Mouse (Mus musculus) liver, embryonic 11.5 days (tissue): Measurements from ENCODE around the gene Kcnh3. TPM values are rescaled to one million over a fixed set of nuclear protein-coding genes. Genes with fewer than 3 reads are reported as not detected.
"Not testable (repeated sequence)": the region's sequence is repeated elsewhere in the genome, so short reads cannot be mapped to it uniquely, and the experiment has no call there.

ENCODE experiments used
- ATAC-seq: fragments of 200-750 bp; cut with Nextera tagmentation; replicated peaks from 2 replicates; pipeline ENCODE4 v1.8.0; 2017; ENCODE audit warnings: moderate number of reproducible peaks, mild to moderate bottlenecking, moderate TSS enrichment, moderate library complexity; ENCODE audit not compliant: low FRiP score
- DNase-seq: peaks from one replicate; pipeline ENCODE4 v3.0.0-alpha.2; 2017; ENCODE audit warnings: low spot score
- H3K27ac ChIP-seq: fragments of 300-500 bp; sonication (generic); 2 replicates; pipeline ENCODE4 v1.5.1; 2014; ENCODE audit warnings: mild to moderate bottlenecking, low read depth, low read length, control low read depth
- H3K27me3 ChIP-seq: fragments of 300-500 bp; sonication (generic); replicated peaks from 2 replicates; pipeline ENCODE4 v1.6.1; 2014; ENCODE audit warnings: low read length, mixed read lengths; ENCODE audit not compliant: control insufficient read depth, insufficient read depth
- H3K36me3 ChIP-seq: fragments of 300-500 bp; sonication (generic); 2 replicates; pipeline ENCODE4 v1.6.1; 2014; ENCODE audit warnings: mild to moderate bottlenecking, low read length, moderate library complexity, mixed read lengths; ENCODE audit not compliant: control insufficient read depth, insufficient read depth
- H3K4me1 ChIP-seq: fragments of 300-500 bp; sonication (generic); replicated peaks from 2 replicates; pipeline ENCODE4 v1.6.1; 2014; ENCODE audit warnings: low read length, mixed read lengths; ENCODE audit not compliant: control insufficient read depth, insufficient read depth
- H3K4me2 ChIP-seq: fragments of 300-500 bp; sonication (generic); 2 replicates; pipeline ENCODE4 v1.6.1; 2014; ENCODE audit warnings: mild to moderate bottlenecking, control low read depth, moderate library complexity
- H3K4me3 ChIP-seq: fragments of 300-500 bp; sonication (generic); 2 replicates; pipeline ENCODE4 v1.5.1; 2014; ENCODE audit warnings: low read depth, low read length, control low read depth
- H3K9ac ChIP-seq: fragments of 300-500 bp; sonication (generic); 2 replicates; pipeline ENCODE4 v1.6.1; 2014; ENCODE audit warnings: low read depth, low read length, control low read depth
- H3K9me3 ChIP-seq: fragments of 300-500 bp; sonication (generic); 2 replicates; pipeline ENCODE4 v1.6.1; 2016; ENCODE audit warnings: low read length, inconsistent platforms, mixed read lengths; ENCODE audit not compliant: control insufficient read depth
- WGBS: fragments of 180-500 bp; shearing (Covaris S2); extraction: QIAGEN DNeasy Blood & Tissue Kit; methylation state at CpG from one replicate; pipeline ENCODE4 v1.1.7; 2014; 5-methylcytosine and 5-hydroxymethylcytosine counted together
- polyA plus RNA-seq: library from polyadenylated mRNA; unstranded; fragments of >200 nt; fragmentation: Nextera tagmentation; extraction: Ambion mirVana; gene quantifications from 2 replicates; pipeline ENCODE4 v1.2.1, GENCODE M21; 2014

Kcnh3 gene
- polyA plus RNA-seq, 1 experiment from 2014 or later: 0.15 TPM

DNA sequence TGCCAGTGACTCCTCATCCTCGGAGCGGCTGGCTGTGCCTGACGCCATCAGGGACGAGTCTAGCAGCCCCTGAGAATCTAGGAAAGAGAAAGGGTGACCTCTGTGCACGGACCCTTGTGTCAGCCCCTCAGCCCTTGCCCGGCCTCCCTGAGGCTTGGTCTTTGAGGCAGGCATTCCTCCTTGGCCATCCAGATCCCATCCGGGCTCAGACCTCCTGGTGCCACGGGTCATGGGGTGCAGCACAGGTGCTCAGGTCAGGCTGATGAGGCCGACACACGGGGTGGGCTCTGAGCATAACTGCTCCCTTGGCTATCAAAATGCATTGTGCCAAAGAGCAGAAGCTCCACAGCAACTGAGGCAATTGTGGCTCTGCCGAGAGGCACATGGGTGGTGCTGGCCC lies 25.3 kb downstream of the Kcnh3 start:
- DNase-seq: no peak
- no peak overlapping the region for H3K4me3 ChIP-seq
- peaks cover 11% of the 10 kb centered on the region for H3K4me1 ChIP-seq
- no peaks in the 10 kb centered on the region for H3K27me3 ChIP-seq
- H3K36me3 ChIP-seq: peaks cover 13% of the 10 kb centered on the region; the same call in 1 of the 2 replicates
- no peak overlapping the region for H3K9ac ChIP-seq
- no peaks in the 10 kb centered on the region for H3K9me3 ChIP-seq
- ATAC-seq: no peak
- 87% methylated on average over 11 of the region's 11 CpGs for WGBS
- H3K4me2 ChIP-seq: no peak overlapping the region
- H3K27ac ChIP-seq: no peak overlapping the region

DNA sequence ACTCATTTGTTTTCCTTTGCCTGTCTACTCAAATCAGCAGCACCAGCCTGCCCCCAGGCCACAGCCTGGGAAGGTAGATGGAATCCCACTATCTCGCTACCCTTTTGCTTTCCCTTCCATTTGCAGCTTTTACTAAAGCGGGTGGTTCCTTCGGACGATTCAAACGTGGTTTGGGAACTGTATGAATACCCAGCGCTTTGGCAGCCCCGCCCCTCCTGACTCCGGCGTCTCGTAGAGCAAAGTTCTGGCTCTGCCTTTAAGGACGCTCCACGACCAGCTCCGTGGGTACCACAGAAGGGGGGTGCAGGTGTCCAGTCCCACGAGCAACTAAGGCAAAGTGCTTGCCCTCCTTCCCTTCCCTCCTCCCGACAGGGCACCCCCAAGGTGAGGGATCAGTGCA lies 26.4 kb downstream of the Kcnh3 start:
- H3K4me1 ChIP-seq: peaks cover 11% of the 10 kb centered on the region
- H3K27ac ChIP-seq: not testable (repeated sequence)
- ATAC-seq: peak; percentile 29

DNA sequence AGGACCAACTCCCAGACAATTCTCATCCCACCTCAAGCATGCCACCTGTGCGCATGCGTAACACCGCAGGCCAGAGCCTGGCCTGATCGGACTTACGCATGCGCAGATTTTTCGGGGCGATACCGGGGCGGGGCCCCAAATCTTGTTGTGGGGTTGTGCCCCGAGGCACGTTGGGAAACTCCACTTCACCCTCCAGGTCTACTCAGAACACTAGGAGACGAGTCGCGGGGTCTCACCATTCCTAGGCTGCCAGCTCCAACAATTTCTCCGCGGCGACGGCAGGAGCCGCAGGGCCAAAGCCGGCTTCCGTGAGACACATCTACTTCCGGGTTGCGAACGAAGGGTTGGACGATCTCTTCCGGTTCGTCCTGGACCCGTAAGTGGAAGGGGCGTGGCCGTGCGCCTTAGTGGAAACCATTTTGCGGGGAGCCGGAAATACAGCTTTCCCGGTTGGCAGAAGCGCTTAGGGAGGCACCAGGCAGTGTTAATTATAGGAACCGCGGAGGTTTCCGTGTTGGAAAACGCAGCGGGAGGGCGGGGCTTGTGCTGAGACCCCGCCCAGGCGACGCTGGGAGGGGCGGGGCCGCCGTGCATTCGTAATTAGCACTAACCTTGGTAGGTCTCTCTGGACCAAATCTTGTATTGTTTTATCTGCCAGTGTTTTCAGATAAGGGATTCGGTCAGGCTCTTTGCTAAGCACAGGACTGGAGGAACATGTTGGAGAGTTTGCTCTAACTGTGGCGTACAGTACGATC lies 27.1 kb downstream of the Kcnh3 start, which contains the start of gene Mcrs1:
Gene Mcrs1, minus strand, starts transcription at position 336 of the 755 bp plus-strand sequence.
- WGBS: under 1% methylated on average over 52 of the region's 52 CpGs
- peak; percentile 90 for ATAC-seq
- peak; percentile 89 for DNase-seq

More for the DNA sequence above, 26.4 kb downstream of the Kcnh3 start:
- H3K9me3 ChIP-seq, H3K27me3 ChIP-seq, H3K36me3 ChIP-seq, DNase-seq: not testable (repeated sequence)
- WGBS: 1% methylated on average over 14 of the region's 15 CpGs
- Histone ChIP-seq H3K4me2 (peak overlapping the region; percentile 76), H3K9ac (peak overlapping the region; percentile 50), H3K4me3 (peak overlapping the region; percentile 72)

DNA sequence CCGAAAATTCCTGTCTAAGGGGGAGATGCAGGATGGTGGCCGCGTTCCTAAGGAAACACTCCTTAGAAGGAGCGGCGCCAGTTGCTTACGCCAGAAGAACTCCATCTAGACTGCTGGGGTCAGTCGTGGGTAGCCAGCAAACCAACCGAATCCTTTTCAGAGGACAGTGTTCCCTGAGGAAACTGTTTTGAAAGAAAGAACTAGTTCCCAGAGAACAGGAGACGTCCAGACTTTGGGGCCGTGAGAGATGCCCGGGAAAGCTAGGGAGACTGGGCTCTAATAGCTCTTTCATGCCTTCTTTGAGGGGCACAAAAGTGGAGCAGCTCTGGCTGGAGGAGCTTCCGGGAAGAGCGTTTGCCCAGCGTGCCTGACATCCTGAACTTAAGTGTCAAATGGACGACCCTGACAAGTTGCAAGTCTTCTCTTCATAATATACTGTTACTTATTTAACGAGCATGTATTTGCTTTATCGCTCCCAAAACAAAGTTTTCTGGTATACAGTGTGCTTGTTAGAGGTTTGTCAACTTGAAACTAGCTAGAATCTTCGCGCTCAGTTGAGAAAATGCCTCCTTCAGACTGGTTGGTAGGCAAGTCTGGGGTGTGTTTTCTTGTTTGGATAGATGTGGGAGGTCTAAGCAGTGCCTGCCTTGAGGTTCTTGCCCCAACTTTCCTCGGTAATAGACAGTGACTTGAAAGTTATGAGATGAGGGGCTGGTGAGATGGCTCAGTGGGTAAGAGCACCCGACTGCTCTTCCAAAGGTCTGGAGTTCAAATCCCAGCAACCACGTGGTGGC lies 27.9 kb downstream of the Kcnh3 start:
- ATAC-seq: peak; percentile 20; the same call in 1 of the 2 replicates

More for the DNA sequence above, 27.1 kb downstream of the Kcnh3 start, which contains the start of gene Mcrs1:
- H3K36me3 ChIP-seq: peaks cover 3% of the 10 kb centered on the region; the same call in 1 of the 2 replicates
- H3K4me1 ChIP-seq: peaks cover 11% of the 10 kb centered on the region
- no peaks in the 10 kb centered on the region for H3K9me3 ChIP-seq
- H3K9ac ChIP-seq: peak within 1 kb of the TSS; percentile 76
- H3K4me3 ChIP-seq: peak within 1 kb of the TSS; percentile 72
- H3K4me2 ChIP-seq: peak within 1 kb of the TSS; percentile 94
- peak within 1 kb of the TSS; percentile 95 for H3K27ac ChIP-seq
- H3K27me3 ChIP-seq: no peaks in the 10 kb centered on the region

DNA sequence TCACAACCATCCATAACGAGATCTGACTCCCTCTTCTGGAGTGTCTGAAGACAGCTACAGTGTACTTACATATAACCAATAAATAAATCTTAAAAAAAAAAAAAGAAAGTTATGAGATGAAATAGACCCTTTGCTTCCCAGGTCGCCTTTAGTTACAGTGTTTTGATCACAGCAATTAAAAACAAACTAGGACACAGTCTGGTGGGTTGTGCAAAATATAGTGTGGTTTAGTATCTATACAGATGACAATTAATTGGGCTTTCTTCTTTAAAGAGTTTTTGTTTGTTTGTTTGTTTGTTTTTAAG lies 28.5 kb downstream of the Kcnh3 start:
- H3K9ac ChIP-seq, H3K36me3 ChIP-seq, H3K9me3 ChIP-seq, H3K27me3 ChIP-seq, ATAC-seq, DNase-seq, H3K27ac ChIP-seq: not testable (repeated sequence)
- 45% methylated on average over 2 of the region's 2 CpGs for WGBS
- Histone ChIP-seq H3K4me1 (peaks cover 11% of the 10 kb centered on the region), H3K4me3 (peak overlapping the region; percentile 72), H3K4me2 (peak overlapping the region; percentile 94)

More for the DNA sequence above, 27.9 kb downstream of the Kcnh3 start:
- DNase-seq: peak; percentile 46
- peak overlapping the region; percentile 72 for H3K4me3 ChIP-seq
- peaks cover 11% of the 10 kb centered on the region for H3K4me1 ChIP-seq
- no peaks in the 10 kb centered on the region for H3K27me3 ChIP-seq
- H3K9ac ChIP-seq: peak overlapping the region; percentile 76
- peak overlapping the region; percentile 95 for H3K27ac ChIP-seq
- peak overlapping the region; percentile 94 for H3K4me2 ChIP-seq
- WGBS: 4% methylated on average over 22 of the region's 22 CpGs
- peaks cover 2% of the 10 kb centered on the region; the same call in 1 of the 2 replicates for H3K36me3 ChIP-seq
- no peaks in the 10 kb centered on the region for H3K9me3 ChIP-seq

DNA sequence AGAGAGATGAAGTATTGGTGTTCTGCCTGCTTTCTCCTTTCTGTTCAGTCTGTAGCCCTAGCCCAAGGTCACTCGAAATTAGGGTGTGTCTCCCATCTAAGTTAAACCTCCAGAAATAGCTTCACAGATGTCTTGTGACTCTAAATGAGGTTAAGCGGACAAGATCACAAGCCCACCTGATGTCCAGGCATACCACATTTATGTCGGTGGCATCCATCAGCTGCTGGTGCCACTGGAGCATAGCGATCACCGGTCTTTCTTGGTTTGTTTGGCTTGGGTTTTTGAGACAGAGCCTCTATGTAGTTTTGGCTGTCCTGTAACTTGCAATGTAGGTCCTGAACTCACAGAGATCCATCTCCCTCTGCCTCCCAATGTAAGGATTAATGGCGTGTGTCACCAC lies 29.1 kb downstream of the Kcnh3 start:
- no peaks in the 10 kb centered on the region for H3K36me3 ChIP-seq
- DNase-seq: no peak
- H3K4me3 ChIP-seq: no peak overlapping the region
- H3K27ac ChIP-seq: no peak overlapping the region
- no peaks in the 10 kb centered on the region for H3K27me3 ChIP-seq
- ATAC-seq: no peak
- H3K9ac ChIP-seq: no peak overlapping the region
- WGBS: 89% methylated on average over 6 of the region's 6 CpGs
- H3K4me2 ChIP-seq: 0 out of 2 replicates have a peak overlapping the region, but pooled peaks have one; percentile 94
- H3K4me1 ChIP-seq: peaks cover 11% of the 10 kb centered on the region
- H3K9me3 ChIP-seq: no peaks in the 10 kb centered on the region

DNA sequence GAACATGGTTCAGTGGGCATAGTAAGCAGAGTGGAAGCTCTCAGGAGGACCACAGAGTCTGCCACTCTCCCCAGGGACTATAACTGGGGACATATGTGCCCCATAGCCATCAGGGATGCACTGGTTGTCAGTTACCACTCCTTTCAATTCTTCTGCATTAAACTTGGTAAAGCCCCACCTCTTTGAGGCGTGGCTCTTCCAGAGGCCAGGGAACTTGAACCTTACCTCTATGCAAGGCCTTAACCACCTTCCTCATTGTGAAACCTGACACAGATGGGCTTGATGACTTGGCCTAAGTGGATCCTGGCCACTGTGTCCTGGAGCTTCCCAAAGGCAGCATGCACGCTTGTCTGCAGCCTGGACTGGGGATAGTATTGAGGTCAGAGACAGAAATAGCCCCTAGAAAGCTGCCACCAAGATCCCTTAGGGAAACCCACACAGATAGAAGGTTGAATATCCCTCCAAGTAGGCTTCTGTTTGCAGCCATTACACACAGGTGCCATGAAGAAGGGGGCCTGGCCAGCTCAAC lies 29.9 kb downstream of the Kcnh3 start:
- ATAC-seq: no peak
- H3K4me3 ChIP-seq: no peak overlapping the region
- H3K27ac ChIP-seq: no peak overlapping the region
- H3K27me3 ChIP-seq: no peaks in the 10 kb centered on the region
- no peaks in the 10 kb centered on the region for H3K36me3 ChIP-seq
- WGBS: 87% methylated on average over 2 of the region's 2 CpGs
- no peak overlapping the region for H3K9ac ChIP-seq
- H3K4me1 ChIP-seq: peaks cover 11% of the 10 kb centered on the region
- no peak overlapping the region for H3K4me2 ChIP-seq
- no peak for DNase-seq
- no peaks in the 10 kb centered on the region for H3K9me3 ChIP-seq

DNA sequence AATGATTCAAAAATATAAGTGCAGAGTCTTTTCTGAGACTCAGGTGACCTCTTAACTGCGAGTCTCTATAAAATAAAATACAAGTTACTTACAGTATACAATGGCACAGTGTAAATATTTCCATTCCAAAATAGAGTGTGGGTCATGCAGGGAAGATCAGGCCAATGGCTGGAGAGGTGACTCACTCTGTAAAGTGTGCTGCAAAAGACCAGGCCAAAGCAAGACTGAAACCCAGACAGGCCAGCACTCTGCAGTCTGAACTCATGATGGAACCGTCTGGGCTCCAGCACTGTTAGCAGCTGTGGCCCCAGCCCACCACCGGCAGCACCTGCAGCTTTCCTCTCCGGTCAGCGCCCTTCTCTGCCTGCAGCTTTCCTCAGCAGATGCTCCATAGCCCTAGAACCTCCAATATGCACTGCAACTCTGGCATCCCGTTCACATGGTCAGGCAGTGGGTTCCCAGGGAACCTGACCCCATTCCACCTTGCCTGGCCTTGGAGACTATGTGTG lies 30.6 kb downstream of the Kcnh3 start:
- Histone ChIP-seq H3K4me3 (no peak overlapping the region), H3K4me2 (no peak overlapping the region), H3K36me3 (no peaks in the 10 kb centered on the region), H3K4me1 (peaks cover 14% of the 10 kb centered on the region), H3K9ac (no peak overlapping the region), H3K9me3 (no peaks in the 10 kb centered on the region), H3K27ac (no peak overlapping the region), H3K27me3 (no peaks in the 10 kb centered on the region)
- 83% methylated on average over 6 of the region's 6 CpGs for WGBS
- DNase-seq (no peak), ATAC-seq (no peak)
